Mouse (Mus musculus) olfactory bulb, adult 2 months (tissue): ENCODE results near the gene Pgk1.

Experiments used
- CTCF ChIP-seq: fragments of 200-500 bp; IDR thresholded peaks from 2 replicates; pipeline ENCODE4 v1.5.1; 2012; ENCODE audit warnings: low read depth, mild to moderate bottlenecking, low read length, moderate library complexity; ENCODE audit not compliant: insufficient read depth
- POLR2A ChIP-seq: fragments of 200-500 bp; IDR thresholded peaks from 2 replicates; pipeline ENCODE4 v1.6.1; 2012; ENCODE audit warnings: mild to moderate bottlenecking, low read depth, low read length, moderate library complexity; ENCODE audit not compliant: insufficient read depth

GRCm38 (mm10) chrX:106185706-106186105, 1.2 kb upstream of the Pgk1 start:
- TF ChIP-seq CTCF, result no peak
- TF ChIP-seq POLR2A, result no peak
